Mouse (Mus musculus) frontal cortex, adult 2 months (tissue): Measurements from ENCODE around the gene Xylb. TPM values are rescaled to one million over a fixed set of nuclear protein-coding genes. Genes with fewer than 3 reads are reported as not detected.

Experiments used
- DNase-seq, 2 experiments: peaks; one replicate each; pipeline ENCODE4 v3.0.0; 2022; ENCODE audit warnings: low spot score in 1 of 2; ENCODE audit errors: extremely low spot score in 1 of 2
- polyA plus RNA-seq: library from polyadenylated mRNA; depleted of rRNA; stranded (reverse); fragments of >200 nt; gene quantifications from 2 replicates; pipeline ENCODE4 v1.2.3, GENCODE M21; 2012

The Xylb gene
- polyA plus RNA-seq, 1 experiment: 7.3 TPM

DNA sequence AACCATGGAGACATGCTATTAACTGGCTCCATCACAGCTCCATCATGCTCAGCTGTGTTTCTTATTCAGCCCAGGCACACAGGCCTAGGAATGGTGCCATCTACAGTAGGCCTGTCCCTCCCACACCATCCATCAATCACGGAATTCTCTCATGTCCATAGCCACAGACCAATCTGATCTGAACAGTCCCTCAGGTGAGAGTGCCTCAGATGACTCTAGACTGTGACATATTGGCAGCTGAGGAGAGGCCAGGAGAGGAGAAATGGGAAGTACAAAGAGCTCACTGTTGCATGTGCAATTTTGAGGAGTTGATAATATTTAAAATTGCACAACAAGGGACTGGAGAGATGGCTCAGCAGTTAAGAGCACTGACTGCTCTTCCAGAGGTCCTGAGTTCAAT, 37.6 kb downstream of the Xylb start:
- no peak for DNase-seq

DNA sequence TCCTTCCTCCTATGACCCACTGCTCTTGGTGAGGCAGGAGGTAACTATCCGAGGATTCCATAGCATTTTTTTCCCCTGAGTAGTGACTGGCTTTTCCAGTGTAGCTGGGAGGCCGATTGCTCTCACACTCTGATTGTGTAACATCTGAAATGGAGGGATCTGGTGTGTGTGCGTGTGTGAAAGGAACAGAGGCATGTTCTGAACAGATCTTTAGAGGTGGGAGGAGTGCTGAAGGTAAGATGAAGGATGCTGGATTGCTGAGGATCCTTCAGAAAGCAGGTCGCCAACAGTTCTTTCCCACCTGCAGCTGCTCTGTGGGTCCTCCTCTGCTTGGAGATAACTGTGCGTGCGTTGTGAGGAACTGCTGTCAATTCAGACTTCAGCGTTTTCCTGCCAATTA, 44.2 kb downstream of the Xylb start:
- DNase-seq: peak; percentile 53 to 60

DNA sequence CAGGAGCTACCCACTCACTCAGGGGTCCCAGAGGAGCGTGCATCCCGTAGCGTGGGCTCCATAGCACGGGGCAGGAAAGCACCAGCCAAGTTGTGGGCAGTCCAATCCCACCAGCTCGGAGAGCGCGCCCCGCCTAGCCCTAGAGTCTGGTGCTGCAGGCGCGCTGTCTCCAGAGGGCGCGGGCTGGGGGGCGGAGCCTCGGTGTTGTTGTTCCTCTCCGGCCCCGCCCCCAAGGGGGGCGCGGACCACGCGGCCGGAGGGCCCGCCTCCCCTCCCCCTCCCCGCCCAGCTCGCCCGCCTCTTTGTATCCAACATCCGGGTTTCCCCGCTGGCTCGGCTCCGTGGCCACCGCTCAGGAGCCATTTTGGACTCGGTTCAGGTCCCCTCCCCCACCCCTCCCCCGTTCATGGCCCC, 44.6 kb downstream of the Xylb start, which contains the start of gene Acvr2b:
Acvr2b (plus strand) TSS at position 318 of the 414 bp plus-strand sequence.
- DNase-seq: peak; percentile 85 to 91

DNA sequence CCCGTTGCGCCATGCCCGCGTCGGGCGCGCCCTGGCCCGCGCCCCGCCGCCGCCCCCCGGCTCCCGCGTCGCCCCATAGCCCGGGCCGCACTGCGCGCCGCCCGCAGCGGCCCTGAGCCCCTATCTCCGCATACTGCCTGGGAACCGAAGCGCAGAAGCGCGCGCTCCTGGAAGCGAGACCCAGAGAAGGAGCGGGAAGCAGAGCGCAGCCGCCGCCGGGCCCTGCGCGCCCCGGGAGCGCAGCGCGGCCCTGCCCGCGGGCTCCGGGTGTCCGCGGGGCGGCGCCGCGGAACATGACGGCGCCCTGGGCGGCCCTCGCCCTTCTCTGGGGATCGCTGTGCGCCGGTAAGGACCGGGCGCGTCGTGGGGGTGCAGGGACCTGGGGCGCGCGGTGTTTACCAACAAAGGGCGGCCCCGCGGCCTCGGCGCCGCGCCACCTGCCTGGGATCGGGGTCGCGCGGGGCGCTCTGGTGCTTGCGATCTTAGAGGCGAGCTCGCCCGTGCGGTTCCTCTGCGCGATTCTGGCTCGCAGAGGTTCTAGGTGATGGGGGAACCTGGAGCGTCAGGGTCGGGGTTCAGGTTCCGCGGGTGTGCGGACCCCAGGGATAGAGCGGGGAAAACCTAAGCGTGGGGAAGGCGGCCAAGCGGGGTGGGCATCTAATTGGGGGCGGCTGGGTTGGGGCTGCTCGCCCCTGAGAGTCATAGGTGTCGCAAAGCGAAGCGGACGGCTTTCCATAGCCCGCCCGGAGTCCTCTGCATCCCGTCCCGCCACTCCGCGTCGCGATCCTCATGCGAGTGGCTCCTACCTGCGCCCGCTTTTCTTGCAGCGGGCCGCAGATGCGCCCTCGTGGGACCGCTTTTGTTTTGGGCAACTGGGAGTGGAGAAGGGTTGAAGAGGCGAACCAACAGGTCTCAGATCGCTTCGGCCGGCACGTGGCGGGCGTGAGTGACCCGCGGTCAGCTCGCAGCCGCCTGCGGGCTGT, 45.4 kb downstream of the Xylb start:
- DNase-seq: peak in 1 of 2 experiments; percentile 37

DNA sequence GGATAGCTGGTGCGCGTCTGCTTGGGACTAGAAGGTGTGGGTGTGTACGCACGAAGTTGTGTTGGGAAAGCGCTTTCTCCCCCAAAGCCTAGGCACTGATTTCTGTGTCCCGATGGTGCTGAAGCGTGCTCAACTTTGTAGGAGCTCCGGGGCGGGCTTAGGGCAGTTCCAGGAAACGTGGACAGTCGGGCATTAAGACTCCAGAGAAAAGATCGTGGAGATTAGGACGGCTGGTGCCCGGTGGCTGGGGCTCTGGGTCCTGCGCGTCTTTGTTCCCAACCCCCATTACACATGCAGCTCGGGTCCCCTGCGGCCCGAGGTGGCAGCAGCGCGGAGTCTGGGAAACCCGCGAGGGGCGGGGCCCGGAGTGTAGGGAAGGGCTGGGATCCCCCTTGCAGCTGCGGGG, 46.1 kb downstream of the Xylb start:
- DNase-seq: peak in 1 of 2 experiments; percentile 33

DNA sequence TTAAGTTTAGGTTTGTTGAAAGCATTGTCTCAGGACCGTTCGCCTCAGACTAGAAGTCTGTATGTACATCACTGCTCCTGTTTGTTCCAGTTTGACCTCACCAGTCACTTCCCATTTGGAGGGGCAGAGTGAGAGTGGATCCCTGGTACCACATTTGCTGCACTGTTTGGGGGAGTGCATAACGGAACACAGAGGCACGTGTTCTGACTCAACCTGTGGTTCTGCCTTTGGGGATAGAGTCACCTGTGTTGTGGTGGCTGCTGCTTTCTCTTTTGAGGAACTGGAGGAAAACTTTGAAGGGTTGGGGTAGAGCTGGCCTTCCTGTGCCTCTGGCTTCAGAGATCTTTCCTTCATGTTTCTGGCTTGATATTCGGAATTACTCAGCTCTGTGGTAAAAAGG, 46.9 kb downstream of the Xylb start:
- DNase-seq: no peak

DNA sequence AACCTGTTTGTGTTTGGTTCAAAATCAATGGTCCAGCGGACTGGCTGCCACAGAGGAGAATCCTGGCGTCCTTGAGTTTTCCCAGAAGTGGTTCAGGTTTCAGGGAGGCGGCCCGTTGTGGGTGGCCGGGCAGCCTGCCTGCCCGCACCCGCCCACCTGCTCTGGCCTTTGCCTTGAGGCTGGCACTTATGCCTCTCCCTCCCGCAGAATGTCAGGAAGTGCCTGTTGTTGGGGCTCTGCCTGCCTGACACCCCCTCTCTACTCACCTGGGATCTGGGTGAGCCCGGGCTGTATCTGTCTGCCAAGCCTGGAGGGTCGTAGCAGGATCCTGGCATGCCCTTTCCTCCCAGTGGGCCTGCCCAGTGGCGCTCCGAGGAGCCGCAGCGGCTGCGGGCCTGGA, 50.7 kb downstream of the Xylb start:
- DNase-seq: no peak

DNA sequence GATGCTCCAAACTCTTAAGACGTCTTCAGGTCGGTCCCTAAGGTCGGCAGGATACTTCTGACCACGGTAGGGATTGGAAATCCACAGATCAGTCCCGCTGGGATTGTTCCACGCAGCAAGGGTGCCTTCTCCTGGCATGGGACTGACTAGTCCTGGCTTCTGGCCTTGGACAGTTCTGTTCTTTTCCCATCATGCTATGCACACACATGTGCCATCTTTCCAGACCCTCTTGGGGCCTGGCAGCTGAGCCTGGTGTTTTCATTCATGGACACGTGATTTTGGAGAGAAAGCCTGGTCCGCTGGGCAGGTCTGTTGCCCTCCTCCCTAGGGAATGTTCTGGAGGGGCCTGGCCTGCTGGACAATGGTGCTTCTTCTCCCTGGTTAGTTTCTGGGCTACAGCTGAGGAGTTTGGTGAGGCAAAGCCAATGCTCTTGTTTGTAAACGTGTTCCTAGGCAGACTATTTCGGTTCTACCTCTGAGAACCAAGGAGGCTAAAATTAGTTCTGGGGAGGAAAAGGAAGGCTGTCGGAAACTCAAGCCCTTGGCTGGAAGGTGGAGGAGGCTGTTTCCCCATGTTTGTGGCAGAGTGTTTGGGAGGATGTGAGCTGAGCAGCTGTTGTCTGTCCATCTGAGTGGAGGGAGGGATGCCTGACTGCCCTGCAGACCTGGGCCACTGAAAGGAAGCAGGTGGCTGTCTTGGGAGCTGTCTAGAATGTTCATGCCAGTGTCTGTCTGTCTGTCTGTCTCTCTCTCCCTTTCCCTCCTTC, 51.9 kb downstream of the Xylb start:
- DNase-seq: peak in 1 of 2 experiments; percentile 30

DNA sequence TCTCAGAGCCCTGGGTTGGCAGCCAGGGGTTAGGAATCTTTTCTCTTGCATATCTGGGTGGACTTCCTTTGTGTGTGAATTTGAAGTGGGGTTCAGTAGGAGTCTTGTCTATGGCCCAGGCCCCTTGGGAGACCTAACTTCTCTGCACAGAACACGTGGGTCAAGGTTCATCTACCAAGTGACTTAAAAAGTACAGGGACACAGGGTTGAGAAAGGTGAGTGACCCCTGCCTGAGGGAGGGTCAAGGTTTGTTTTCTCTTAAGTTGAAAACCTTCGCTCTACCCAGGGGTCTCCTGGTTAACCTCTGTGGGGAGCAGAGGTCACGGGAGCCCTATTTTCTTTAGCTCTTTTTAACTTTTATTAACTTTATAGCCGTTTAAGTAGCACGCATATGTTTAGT, 52.7 kb downstream of the Xylb start:
- no peak for DNase-seq

DNA sequence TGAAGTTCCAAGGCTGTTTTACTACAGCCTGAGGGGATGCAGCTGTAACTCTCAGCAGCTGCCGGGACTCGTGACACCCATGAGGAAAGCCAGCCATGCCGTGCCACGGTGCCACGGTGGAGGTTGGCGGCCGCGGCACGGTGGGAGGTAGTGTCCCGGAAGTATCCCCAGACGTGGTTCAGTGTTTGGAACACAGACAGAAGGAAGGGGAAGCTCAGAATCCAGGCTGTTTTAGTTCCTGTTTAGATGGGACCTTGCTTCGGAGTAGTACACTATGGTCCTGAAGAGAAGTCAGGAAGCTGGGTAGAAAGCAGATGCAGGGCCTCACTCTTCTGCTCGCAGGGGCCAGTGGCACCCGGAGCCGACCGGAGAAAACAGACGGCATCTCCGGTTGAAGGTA, 60.8 kb downstream of the Xylb start:
- DNase-seq: no peak

DNA sequence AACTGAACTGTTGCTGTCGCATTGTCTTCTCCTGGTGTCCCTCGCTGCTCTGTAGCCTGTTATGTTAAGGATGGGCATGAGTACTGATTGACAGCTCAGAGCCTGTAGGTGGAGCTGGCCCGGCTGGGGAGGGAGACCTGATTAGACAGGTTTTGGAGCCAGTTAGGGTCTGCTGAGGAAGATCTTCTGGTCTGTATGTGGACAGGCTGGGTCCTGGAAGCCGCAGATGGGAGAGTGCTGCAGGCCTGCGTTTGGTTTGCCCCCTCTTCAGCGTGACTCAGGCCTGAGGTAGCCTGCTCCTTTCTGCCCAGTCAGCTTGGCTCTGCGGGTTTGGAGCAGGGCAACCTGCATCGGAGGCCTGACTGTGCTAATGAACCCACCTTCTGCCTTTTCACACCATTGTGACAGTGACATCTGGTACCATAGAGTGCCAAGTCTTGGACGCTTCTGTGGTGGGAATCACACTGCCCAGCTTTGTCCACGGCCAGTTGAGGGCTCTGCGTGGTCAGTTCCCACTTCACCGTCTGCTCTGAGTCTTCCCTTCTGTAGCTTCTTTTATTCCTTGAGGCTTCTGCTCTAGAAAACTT, 62.8 kb downstream of the Xylb start:
- DNase-seq: no peak

DNA sequence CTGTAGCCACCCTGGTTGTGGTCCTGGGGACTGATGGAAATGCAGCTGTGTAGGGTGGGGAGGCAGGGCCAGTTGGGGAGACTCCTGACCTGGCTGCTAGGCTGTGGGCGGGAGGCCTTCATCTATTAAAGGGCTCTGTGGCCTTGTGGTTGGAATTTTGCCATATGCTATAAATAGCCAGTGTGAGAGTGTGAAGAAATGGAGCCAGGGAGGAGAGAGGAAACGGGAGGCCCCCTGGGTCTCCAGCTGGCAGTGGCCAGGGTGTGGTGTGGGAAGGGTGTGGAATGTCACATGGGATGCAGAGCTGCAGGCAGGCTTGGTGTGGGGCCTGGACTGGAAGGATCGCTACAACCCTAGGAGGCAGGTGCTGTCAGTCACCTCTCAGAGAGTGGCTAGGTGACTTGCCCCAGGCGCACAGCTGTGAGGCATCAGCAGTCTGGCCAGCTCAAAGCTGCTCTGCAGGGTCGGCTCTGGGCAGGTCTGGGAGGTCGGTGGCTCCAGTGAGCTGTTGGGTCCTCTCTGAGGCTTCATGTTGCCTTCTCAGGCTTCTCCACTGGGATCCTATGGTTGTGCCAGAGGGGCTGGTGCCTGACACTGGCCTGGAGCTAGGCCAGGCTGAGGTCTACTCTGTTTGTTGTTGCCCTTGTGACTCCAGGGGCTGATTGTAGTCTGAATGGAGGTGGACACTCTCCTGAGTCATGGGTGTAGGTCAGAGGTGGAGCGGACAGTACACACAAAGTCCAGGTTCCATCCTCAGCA, 68.2 kb downstream of the Xylb start:
- DNase-seq: no peak

DNA sequence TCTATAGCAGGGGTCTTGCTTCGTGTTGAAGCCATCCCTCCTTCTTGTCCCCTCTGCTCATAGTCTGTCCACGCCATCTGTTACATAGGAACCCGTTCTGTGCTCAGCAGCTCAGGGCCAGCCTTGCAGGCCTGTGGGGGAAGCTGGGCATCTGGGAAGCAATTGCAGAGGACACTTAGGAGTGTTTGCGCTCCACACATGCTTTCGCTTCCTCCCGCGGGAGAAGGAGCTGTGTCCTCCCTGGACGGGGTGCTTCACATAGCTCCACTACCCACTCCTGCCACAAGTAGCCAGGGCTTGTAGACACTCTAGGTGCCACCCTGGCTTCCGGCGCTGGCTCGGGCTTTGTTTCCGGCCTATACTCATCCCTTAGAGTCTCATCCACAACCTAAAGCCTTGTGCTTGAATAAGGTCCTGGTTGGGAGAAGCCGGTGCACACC, 68.8 kb downstream of the Xylb start:
- no peak for DNase-seq

DNA sequence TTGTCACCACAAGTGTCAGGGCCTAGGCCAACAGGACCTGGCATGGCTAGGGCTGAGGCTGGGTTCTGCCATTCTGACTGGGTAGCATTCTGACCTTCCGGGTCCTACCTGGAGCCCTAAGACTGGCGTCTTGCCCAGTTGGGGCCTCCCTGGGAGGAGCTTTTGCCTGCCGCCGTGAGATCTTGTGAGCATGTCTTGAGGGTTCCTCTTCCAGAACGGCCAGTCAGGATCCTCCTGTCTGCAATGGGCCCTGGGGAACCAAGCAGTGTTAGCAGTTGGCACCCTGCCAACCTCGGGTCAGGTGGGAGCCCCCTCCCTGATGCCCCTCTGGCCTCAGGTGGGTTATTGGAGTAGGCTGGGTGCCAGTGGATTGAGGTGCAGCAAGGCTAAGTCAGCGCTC, 69.3 kb downstream of the Xylb start:
- DNase-seq: no peak

DNA sequence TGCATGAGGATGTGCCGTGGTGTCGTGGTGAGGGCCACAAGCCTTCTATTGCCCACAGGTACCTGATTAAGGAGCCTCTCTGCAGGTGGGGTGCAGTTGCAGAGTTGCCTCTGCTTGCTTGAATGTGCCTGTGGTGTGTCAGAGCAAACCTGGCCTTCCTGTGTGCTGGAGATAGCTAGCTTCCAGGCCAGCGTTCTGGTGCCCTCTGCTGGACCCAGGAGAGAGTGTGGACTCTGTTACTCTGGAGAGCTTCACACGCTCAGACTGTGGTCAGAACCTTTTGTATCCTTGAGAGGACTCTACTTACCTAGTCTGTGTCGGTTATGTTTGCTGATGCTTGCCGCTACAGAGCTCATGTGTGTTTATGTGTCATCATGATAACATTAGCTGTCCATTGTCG, 73.1 kb downstream of the Xylb start:
- DNase-seq: peak; percentile 58 to 89

DNA sequence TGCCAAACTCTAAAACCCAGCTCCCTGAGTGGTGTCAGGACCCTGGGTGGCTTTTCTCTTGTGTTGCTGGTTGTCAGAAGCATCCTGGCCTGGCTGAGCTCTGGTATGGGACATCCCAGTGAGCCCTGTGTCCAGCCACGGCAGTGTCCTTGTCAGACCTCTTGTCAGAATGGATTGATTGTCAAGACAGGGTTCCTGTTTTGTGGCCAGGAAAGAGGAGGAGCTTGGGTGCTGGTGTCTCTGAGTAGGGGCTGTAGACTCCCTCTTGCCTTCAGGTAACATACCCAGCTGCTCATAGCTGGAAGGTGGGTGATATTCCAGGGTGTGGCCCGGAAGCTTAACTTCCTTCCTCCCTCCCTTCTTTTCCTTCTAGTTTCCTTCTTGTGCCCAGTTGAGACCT, 78.7 kb downstream of the Xylb start:
- DNase-seq: no peak

DNA sequence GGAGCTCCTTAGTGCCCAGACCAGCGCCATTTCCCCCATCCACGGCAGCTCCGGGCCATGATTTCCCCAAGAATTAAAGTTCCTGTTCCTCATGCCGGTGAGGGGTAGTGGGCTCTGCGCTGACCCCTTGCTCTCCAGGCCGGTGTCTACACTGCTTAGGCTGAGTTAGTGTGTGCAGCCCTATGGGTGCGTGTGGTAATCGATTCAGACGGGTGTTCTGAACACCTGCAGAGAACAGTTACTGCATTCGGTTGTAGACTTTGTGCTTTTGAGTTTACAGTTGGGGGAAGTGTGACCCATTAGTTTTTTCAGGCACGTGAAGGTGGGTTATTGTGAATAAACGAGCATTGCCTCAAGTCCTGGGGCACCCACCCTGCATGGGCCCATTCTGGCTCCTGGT, 80.9 kb downstream of the Xylb start:
- no peak for DNase-seq

DNA sequence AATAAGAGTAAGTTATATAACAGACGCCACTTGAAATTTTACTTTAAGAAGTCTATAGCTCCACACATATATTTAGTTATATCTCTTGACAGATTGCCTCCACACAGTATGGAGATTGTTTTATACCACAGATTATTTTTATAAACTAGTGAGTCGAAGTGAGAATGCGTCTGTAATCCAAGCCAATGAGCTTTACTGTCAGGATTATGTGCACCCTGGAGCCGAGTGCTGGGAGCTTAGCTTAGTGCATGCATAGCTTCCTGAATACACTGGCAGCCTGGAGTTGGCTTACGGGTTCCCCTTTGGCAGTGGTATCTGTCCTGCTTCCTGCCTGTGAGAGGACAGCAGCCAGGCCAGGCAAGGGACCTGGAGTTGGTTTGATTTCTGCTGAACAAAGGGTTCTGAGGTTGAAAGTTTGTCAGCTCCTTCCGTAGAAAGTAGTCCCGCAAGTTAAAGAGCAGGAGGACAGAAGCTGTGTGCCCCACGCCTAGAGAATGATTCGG, 81.4 kb downstream of the Xylb start:
- peak in 1 of 2 experiments; percentile 52 for DNase-seq
